Mouse (Mus musculus) cerebral cortex, adult 2 months (tissue): ENCODE measurements around the gene Hoxd3.

Experiments used
- WGBS: fragments of 180-500 bp; shearing (Covaris S2); methylation state at CpG from one replicate; pipeline ENCODE4 v1.1.7; 2018; 5-methylcytosine and 5-hydroxymethylcytosine counted together

Gene Hoxd3

GRCm38 (mm10) chr2:74711721-74712621, at the start of gene Hoxd3, which contains the start of gene Hoxd4:
Gene Hoxd3, plus strand, starts transcription at chr2:74711927.
Gene Hoxd4, plus strand, starts transcription at chr2:74711929.
- WGBS: 3% methylated on average over 65 of the region's 65 CpGs

- 6% methylated on average over 18 of the region's 18 CpGs for WGBS
Observed at GRCm38 (mm10) chr2:74663291-74663925, 48.3 kb upstream of the Hoxd3 start.

- WGBS: 2% methylated on average over 7 of the region's 7 CpGs
Observed at GRCm38 (mm10) chr2:74666411-74666810, 45.3 kb upstream of the Hoxd3 start.

- WGBS: 4% methylated on average over 36 of the region's 36 CpGs
Observed at GRCm38 (mm10) chr2:74667191-74667841, 44.4 kb upstream of the Hoxd3 start.

- 1% methylated on average over 50 of the region's 51 CpGs for WGBS
Observed at GRCm38 (mm10) chr2:74667842-74668357, 43.8 kb upstream of the Hoxd3 start, which contains the start of gene Hoxd13. Gene Hoxd13, plus strand, starts transcription at chr2:74668310.

GRCm38 (mm10) chr2:74668370-74669229, 43.1 kb upstream of the Hoxd3 start:
- WGBS: under 1% methylated on average over 68 of the region's 74 CpGs

GRCm38 (mm10) chr2:74669230-74669578, 42.5 kb upstream of the Hoxd3 start:
- WGBS: 4% methylated on average over 3 of the region's 3 CpGs

GRCm38 (mm10) chr2:74669650-74670235, 42.0 kb upstream of the Hoxd3 start:
- 4% methylated on average over 14 of the region's 14 CpGs for WGBS

GRCm38 (mm10) chr2:74670632-74671188, 41.0 kb upstream of the Hoxd3 start:
- 16% methylated on average over 3 of the region's 3 CpGs for WGBS

GRCm38 (mm10) chr2:74671847-74672246, 39.9 kb upstream of the Hoxd3 start:
- WGBS: 26% methylated on average over 5 of the region's 5 CpGs

GRCm38 (mm10) chr2:74672481-74673362, 39.0 kb upstream of the Hoxd3 start:
- 6% methylated on average over 40 of the region's 40 CpGs for WGBS

- 3% methylated on average over 24 of the region's 24 CpGs for WGBS
Observed at GRCm38 (mm10) chr2:74673835-74674425, 37.8 kb upstream of the Hoxd3 start.

- 3% methylated on average over 47 of the region's 47 CpGs for WGBS
Observed at GRCm38 (mm10) chr2:74674881-74675665, 36.7 kb upstream of the Hoxd3 start, which contains the start of gene Hoxd12. Gene Hoxd12, plus strand, starts transcription at chr2:74675013.

GRCm38 (mm10) chr2:74675666-74676282, 36.0 kb upstream of the Hoxd3 start:
- 7% methylated on average over 24 of the region's 24 CpGs for WGBS

- WGBS: 12% methylated on average over 9 of the region's 9 CpGs
Observed at GRCm38 (mm10) chr2:74676376-74677052, 35.2 kb upstream of the Hoxd3 start.

- WGBS: 17% methylated on average over 2 of the region's 2 CpGs
Observed at GRCm38 (mm10) chr2:74677106-74677505, 34.6 kb upstream of the Hoxd3 start.
